ENCODE assay signal across 8 mouse cellular contexts in genomic region chr4:123071266-123071966, GRCm38 (mm10). TPM values are rescaled to one million over a fixed set of nuclear protein-coding genes. Genes with fewer than 3 reads are reported as not detected.
A peak's percentile ranks its signal among the peaks of the same experiment; 100 is the strongest.
DNase-seq lines count a peak whose midpoint lies in the region; ATAC-seq and TF ChIP-seq lines count a peak whose summit lies in the region.

No protein-coding gene starts in this region.

- H3K9ac ChIP-seq in forebrain, embryonic 11.5 days (ENCODE audit: low read length): peak overlapping the region; percentile 29; the same call in 1 of the 2 replicates
- no peak overlapping the region for H3K9ac ChIP-seq in forebrain, embryonic 16.5 days (replicated peaks; ENCODE audit: low read depth, low read length)
- 0 out of 2 replicates have a peak overlapping the region, but pooled peaks have one; percentile 10 for H3K9ac ChIP-seq in embryonic facial prominence, embryonic 14.5 days (ENCODE audit: low read depth, low read length)
- no peak overlapping the region for H3K9ac ChIP-seq in lung, embryonic 16.5 days (ENCODE audit: low read length)

- 0 out of 2 replicates have a peak, but pooled peaks have one; percentile 55 for ATAC-seq in forebrain, embryonic 11.5 days (replicated peaks; ENCODE audit: low FRiP score)
- no peak for ATAC-seq in forebrain, embryonic 16.5 days
- peak; percentile 57; the same call in 1 of the 2 replicates for ATAC-seq in G1E (ENCODE audit: extremely low read depth, insufficient number of reproducible peaks, low FRiP score, poor library complexity, severe bottlenecking)
- ATAC-seq in embryonic facial prominence, embryonic 14.5 days (ENCODE audit: low read depth): peak; percentile 88
- ATAC-seq in lung, embryonic 16.5 days (ENCODE audit: low read depth): peak; percentile 92

- no peak overlapping the region for H3K27ac ChIP-seq in forebrain, embryonic 11.5 days (ENCODE audit: low read depth, low read length)
- no peak overlapping the region for H3K27ac ChIP-seq in forebrain, embryonic 16.5 days (ENCODE audit: low read length)
- H3K27ac ChIP-seq in embryonic facial prominence, embryonic 14.5 days (replicated peaks; ENCODE audit: low read depth, low read length): no peak overlapping the region; the same call in 1 of the 2 replicates
- peak overlapping the region; percentile 29 for H3K27ac ChIP-seq in lung, embryonic 16.5 days (ENCODE audit: low read length)

- peak; percentile 73 for DNase-seq in forebrain, embryonic 11.5 days (ENCODE audit: low spot score)
- DNase-seq in G1E (ENCODE audit: low spot score): peak; percentile 16
- peak; percentile 64 for DNase-seq in embryonic facial prominence, embryonic 14.5 days (ENCODE audit: low spot score)
- DNase-seq in kidney, adult 11 months: peak; percentile 16
- peak; percentile 69 for DNase-seq in retina, embryonic 14.5 days (ENCODE audit: low spot score)
- peak; percentile 55 to 73 for DNase-seq in urinary bladder, postnatal 36 days (ENCODE audit: low spot score in 2 of 2)

- H3K9me3 ChIP-seq in forebrain, embryonic 11.5 days (ENCODE audit: control insufficient read depth, low read length): no peaks in the 10 kb centered on the region
- no peaks in the 10 kb centered on the region for H3K9me3 ChIP-seq in forebrain, embryonic 16.5 days (ENCODE audit: control insufficient read depth, low read length)
- H3K9me3 ChIP-seq in G1E (replicated peaks): no peaks in the 10 kb centered on the region
- no peaks in the 10 kb centered on the region for H3K9me3 ChIP-seq in embryonic facial prominence, embryonic 14.5 days (ENCODE audit: control insufficient read depth, low read length)
- H3K9me3 ChIP-seq in lung, embryonic 16.5 days (ENCODE audit: control insufficient read depth, low read length): no peaks in the 10 kb centered on the region

- TF ChIP-seq CTCF in G1E (IDR thresholded peaks at IDR 0.05; ENCODE audit: low read depth, low read length): no peak

- no peaks in the 10 kb centered on the region for H3K36me3 ChIP-seq in forebrain, embryonic 11.5 days (ENCODE audit: control insufficient read depth, insufficient read depth, low read length)
- H3K36me3 ChIP-seq in forebrain, embryonic 16.5 days (ENCODE audit: control insufficient read depth, insufficient read depth): no peaks in the 10 kb centered on the region
- H3K36me3 ChIP-seq in G1E (replicated peaks): no peaks in the 10 kb centered on the region
- H3K36me3 ChIP-seq in embryonic facial prominence, embryonic 14.5 days (ENCODE audit: control insufficient read depth, insufficient read depth, low read length): no peaks in the 10 kb centered on the region
- H3K36me3 ChIP-seq in lung, embryonic 16.5 days (ENCODE audit: control insufficient read depth, insufficient read depth, low read length): no peaks in the 10 kb centered on the region

- no peak overlapping the region for H3K4me3 ChIP-seq in forebrain, embryonic 11.5 days (ENCODE audit: low read depth, low read length)
- H3K4me3 ChIP-seq in forebrain, embryonic 16.5 days (replicated peaks; ENCODE audit: low read length): no peak overlapping the region
- no peak overlapping the region for H3K4me3 ChIP-seq in G1E (ENCODE audit: low read depth, low read length)
- no peak overlapping the region for H3K4me3 ChIP-seq in embryonic facial prominence, embryonic 14.5 days (ENCODE audit: low read depth, low read length)
- no peak overlapping the region for H3K4me3 ChIP-seq in lung, embryonic 16.5 days (ENCODE audit: low read length)

- peaks cover 3% of the 10 kb centered on the region; the same call in 1 of the 2 replicates for H3K4me1 ChIP-seq in forebrain, embryonic 11.5 days (replicated peaks; ENCODE audit: control insufficient read depth, insufficient read depth, low read length)
- peaks cover 4% of the 10 kb centered on the region; the same call in 1 of the 2 replicates for H3K4me1 ChIP-seq in forebrain, embryonic 16.5 days (replicated peaks; ENCODE audit: control insufficient read depth, insufficient read depth, low read length)
- peaks cover 3% of the 10 kb centered on the region; the same call in 1 of the 2 replicates for H3K4me1 ChIP-seq in G1E (ENCODE audit: insufficient read depth, low read depth, low read length)
- H3K4me1 ChIP-seq in embryonic facial prominence, embryonic 14.5 days (ENCODE audit: control insufficient read depth, insufficient read depth, low read length): no peaks in the 10 kb centered on the region
- no peaks in the 10 kb centered on the region; the same call in 1 of the 2 replicates for H3K4me1 ChIP-seq in lung, embryonic 16.5 days (replicated peaks; ENCODE audit: control insufficient read depth, insufficient read depth, low read length)

- peak overlapping the region; percentile 27; the same call in 1 of the 2 replicates for H3K4me2 ChIP-seq in forebrain, embryonic 11.5 days (ENCODE audit: low read depth, low read length, severe bottlenecking)
- H3K4me2 ChIP-seq in forebrain, embryonic 16.5 days (ENCODE audit: low read length): no peak overlapping the region
- peak overlapping the region; percentile 34; the same call in 1 of the 2 replicates for H3K4me2 ChIP-seq in embryonic facial prominence, embryonic 14.5 days (ENCODE audit: low read depth, low read length)
- peak overlapping the region; percentile 44 for H3K4me2 ChIP-seq in lung, embryonic 16.5 days (ENCODE audit: low read depth, low read length)

- no peaks in the 10 kb centered on the region for H3K27me3 ChIP-seq in forebrain, embryonic 11.5 days (ENCODE audit: control insufficient read depth, insufficient read depth, low read length)
- H3K27me3 ChIP-seq in forebrain, embryonic 16.5 days (replicated peaks; ENCODE audit: control insufficient read depth, insufficient read depth, low read length): no peaks in the 10 kb centered on the region
- H3K27me3 ChIP-seq in G1E (ENCODE audit: insufficient read depth, low read length): peaks cover 45% of the 10 kb centered on the region
- no peaks in the 10 kb centered on the region for H3K27me3 ChIP-seq in embryonic facial prominence, embryonic 14.5 days (replicated peaks; ENCODE audit: control insufficient read depth, insufficient read depth, low read length)
- no peaks in the 10 kb centered on the region for H3K27me3 ChIP-seq in lung, embryonic 16.5 days (ENCODE audit: control insufficient read depth, insufficient read depth, low read depth, low read length)

- WGBS in forebrain, embryonic 11.5 days: 10% methylated on average over 13 of the region's 13 CpGs
- WGBS in forebrain, embryonic 16.5 days: 15% methylated on average over 13 of the region's 13 CpGs
- 10% methylated on average over 12 of the region's 13 CpGs for WGBS in embryonic facial prominence, embryonic 14.5 days
- WGBS in lung, embryonic 16.5 days: 3% methylated on average over 13 of the region's 13 CpGs

RNA-seq across cellular contexts. Expression of gene Bmp8b, which starts 33.5 kb away (rescaled TPM):
- polyA plus RNA-seq in forebrain, embryonic 11.5 days (2014; fragmentation: Nextera tagmentation; extraction: Ambion mirVana): 0.20 and 0.24 TPM in 2 replicates
- 0.35 TPM in 2 replicates for polyA plus RNA-seq in forebrain, embryonic 16.5 days (2015; fragmentation: Nextera tagmentation; extraction: Ambion mirVana)
- total RNA-seq in G1E (2014; fragmentation: Nextera tagmentation): not detected in 2 replicates
- 0.05 TPM in 1 of 2 replicates, not detected in the other for total RNA-seq in G1E (2017)
- polyA plus RNA-seq in G1E (2012): not detected in 2 replicates
- polyA plus RNA-seq in embryonic facial prominence, embryonic 14.5 days (2014; fragmentation: Nextera tagmentation; extraction: Ambion mirVana): 0.90 and 1.1 TPM in 2 replicates
- polyA plus RNA-seq in lung, embryonic 16.5 days (2015; fragmentation: Nextera tagmentation; extraction: Ambion mirVana): 1.5 and 2.0 TPM in 2 replicates

RNA-seq across cellular contexts. Expression of gene Oxct2b, which starts 44.6 kb away (rescaled TPM):
- not detected in 2 replicates for polyA plus RNA-seq in forebrain, embryonic 11.5 days (2014; fragmentation: Nextera tagmentation; extraction: Ambion mirVana)
- 0.41 TPM in 1 of 2 replicates, not detected in the other for polyA plus RNA-seq in forebrain, embryonic 16.5 days (2015; fragmentation: Nextera tagmentation; extraction: Ambion mirVana)
- total RNA-seq in G1E (2014; fragmentation: Nextera tagmentation): not detected in 2 replicates
- total RNA-seq in G1E (2017): not detected in 2 replicates
- polyA plus RNA-seq in G1E (2012): 0.02 TPM in 1 of 2 replicates, not detected in the other
- not detected in 2 replicates for polyA plus RNA-seq in embryonic facial prominence, embryonic 14.5 days (2014; fragmentation: Nextera tagmentation; extraction: Ambion mirVana)
- not detected in 2 replicates for polyA plus RNA-seq in lung, embryonic 16.5 days (2015; fragmentation: Nextera tagmentation; extraction: Ambion mirVana)

RNA-seq across cellular contexts. Expression of gene Trit1, which starts 55.0 kb away (rescaled TPM):
- polyA plus RNA-seq in forebrain, embryonic 11.5 days (2014; fragmentation: Nextera tagmentation; extraction: Ambion mirVana): 21.6 and 24.4 TPM in 2 replicates
- 34.1 and 35.7 TPM in 2 replicates for polyA plus RNA-seq in forebrain, embryonic 16.5 days (2015; fragmentation: Nextera tagmentation; extraction: Ambion mirVana)
- total RNA-seq in G1E (2014; fragmentation: Nextera tagmentation) (23.6 and 24.4 TPM in 2 replicates), G1E (2017) (24.4 and 26.4 TPM in 2 replicates)
- polyA plus RNA-seq in G1E (2012): 2.8 and 3.2 TPM in 2 replicates
- polyA plus RNA-seq in embryonic facial prominence, embryonic 14.5 days (2014; fragmentation: Nextera tagmentation; extraction: Ambion mirVana): 18.8 and 19.4 TPM in 2 replicates
- polyA plus RNA-seq in lung, embryonic 16.5 days (2015; fragmentation: Nextera tagmentation; extraction: Ambion mirVana): 15.5 and 17.4 TPM in 2 replicates

Comparison
In these comparisons a context has a peak if more than half of its experiments do, and no peak if none do; other contexts are left out.
1. H3K9ac ChIP-seq: peak in forebrain, embryonic 11.5 days (single experiment) and embryonic facial prominence, embryonic 14.5 days (single experiment); none in forebrain, embryonic 16.5 days (single experiment) and lung, embryonic 16.5 days (single experiment).
2. DNase-seq: peak in every context shown above with its lines; median percentile 73 in forebrain, embryonic 11.5 days; 69 in retina, embryonic 14.5 days; 64 in embryonic facial prominence, embryonic 14.5 days; 64 in urinary bladder, postnatal 36 days; 16 in G1E; 16 in kidney, adult 11 months.